Comparison of ENCODE assay signal across 9 mouse cellular contexts in the genomic region with DNA sequence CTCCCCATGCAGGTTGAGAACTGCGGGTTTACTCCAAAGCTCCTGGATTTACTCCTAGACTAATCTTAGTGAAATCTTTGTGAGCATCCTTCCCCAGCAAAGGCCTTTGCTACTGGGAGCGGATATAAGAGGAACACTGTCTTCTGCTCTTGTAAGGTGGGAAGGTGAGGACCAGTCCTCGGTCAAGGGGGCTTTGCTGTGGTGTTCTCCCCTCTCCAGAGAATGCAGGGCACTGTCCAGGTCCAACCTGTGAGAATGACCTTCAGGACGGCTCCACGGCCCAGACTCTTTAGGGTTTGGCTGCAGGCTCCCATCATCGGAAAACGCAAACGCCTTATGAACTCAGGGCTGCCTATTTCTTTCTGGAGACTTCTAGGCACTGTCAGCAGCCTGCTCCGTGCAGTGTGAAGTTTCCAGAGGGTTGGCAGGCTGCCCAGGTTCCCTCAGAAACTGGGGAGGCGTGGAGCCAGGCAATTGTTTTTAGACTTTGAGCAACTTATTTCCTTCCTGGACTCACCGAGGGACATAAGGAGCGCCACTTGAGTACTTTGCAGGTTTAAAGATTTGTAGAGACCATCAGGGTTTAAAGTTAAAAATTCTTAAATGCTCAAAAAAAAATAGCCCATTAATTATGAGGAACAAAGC.
DNase-seq lines count a peak whose midpoint lies in the region; ATAC-seq lines count a peak whose summit lies in the region.
"Had no signal": no experiment of that assay in that cellular context is flagged by ENCODE, and none has a peak within 500 bp of the region (broad histone marks: within the 10 kb centered on the region; RNA-seq: fewer than 3 reads in every experiment).

No protein-coding gene starts in this region.

- WGBS in neural tube, embryonic 11.5 days, result 83% methylated on average over 12 of the region's 12 CpGs
- 43% methylated on average over 12 of the region's 12 CpGs for WGBS in forebrain, embryonic 16.5 days
- WGBS in heart, embryonic 15.5 days, result 28% methylated on average over 12 of the region's 12 CpGs

- no peak overlapping the region for H3K4me2 ChIP-seq in neural tube, embryonic 11.5 days (ENCODE audit: low read depth)
- no peak overlapping the region for H3K4me2 ChIP-seq in forebrain, embryonic 16.5 days (ENCODE audit: low read length)
- peak overlapping the region; percentile 36 for H3K4me2 ChIP-seq in heart, embryonic 15.5 days

- no peak overlapping the region for H3K27ac ChIP-seq in neural tube, embryonic 11.5 days (ENCODE audit: low read depth, low read length)
- no peak overlapping the region for H3K27ac ChIP-seq in forebrain, embryonic 16.5 days (ENCODE audit: low read length)
- H3K27ac ChIP-seq in heart, embryonic 15.5 days, result peak overlapping the region; percentile 82
- H3K27ac ChIP-seq: macrophage had no signal

- no peaks in the 10 kb centered on the region for H3K4me1 ChIP-seq in neural tube, embryonic 11.5 days (ENCODE audit: control insufficient read depth, insufficient read depth, low read length)
- H3K4me1 ChIP-seq in forebrain, embryonic 16.5 days (replicated peaks; ENCODE audit: control insufficient read depth, insufficient read depth, low read length), result peaks cover 7% of the 10 kb centered on the region
- H3K4me1 ChIP-seq in heart, embryonic 15.5 days (replicated peaks), result peaks cover 22% of the 10 kb centered on the region

- DNase-seq in neural tube, embryonic 11.5 days (ENCODE audit: low spot score), result peak; percentile 40
- no peak for DNase-seq in neural tube, embryonic 10.5 days (ENCODE audit: extremely low spot score, low spot score)
- DNase-seq in layer of hippocampus, adult 9-11 months, result peak; percentile 29
- peak; percentile 86 for DNase-seq in lung, postnatal 25 days (ENCODE audit: low spot score)
- peak; percentile 15 for DNase-seq in urinary bladder, postnatal 25 days (ENCODE audit: low spot score)
- no peak for DNase-seq in natural killer cell, adult 2 months (ENCODE audit: low spot score in 2 of 2)

- H3K9ac ChIP-seq in neural tube, embryonic 11.5 days (ENCODE audit: low read length), result no peak overlapping the region
- no peak overlapping the region for H3K9ac ChIP-seq in forebrain, embryonic 16.5 days (replicated peaks; ENCODE audit: low read depth, low read length)
- no peak overlapping the region for H3K9ac ChIP-seq in heart, embryonic 15.5 days

- no peak for ATAC-seq in neural tube, embryonic 11.5 days (ENCODE audit: insufficient read depth, low FRiP score, low TSS enrichment)
- ATAC-seq in forebrain, embryonic 16.5 days, result peak; percentile 66; the same call in 1 of the 2 replicates
- peak; percentile 86 for ATAC-seq in heart, embryonic 15.5 days (replicated peaks; ENCODE audit: insufficient number of reproducible peaks, insufficient read depth, low FRiP score, low read depth)

- no peaks in the 10 kb centered on the region for H3K9me3 ChIP-seq in neural tube, embryonic 11.5 days (ENCODE audit: control insufficient read depth, low read length)
- no peaks in the 10 kb centered on the region for H3K9me3 ChIP-seq in forebrain, embryonic 16.5 days (ENCODE audit: control insufficient read depth, low read length)
- no peaks in the 10 kb centered on the region for H3K9me3 ChIP-seq in heart, embryonic 15.5 days (replicated peaks)

- no peaks in the 10 kb centered on the region for H3K36me3 ChIP-seq in neural tube, embryonic 11.5 days (ENCODE audit: control insufficient read depth, insufficient read depth, low read length)
- no peaks in the 10 kb centered on the region for H3K36me3 ChIP-seq in forebrain, embryonic 16.5 days (ENCODE audit: control insufficient read depth, insufficient read depth)
- no peaks in the 10 kb centered on the region for H3K36me3 ChIP-seq in heart, embryonic 15.5 days

- no peaks in the 10 kb centered on the region for H3K27me3 ChIP-seq in neural tube, embryonic 11.5 days (ENCODE audit: control insufficient read depth, insufficient read depth, low read length)
- no peaks in the 10 kb centered on the region for H3K27me3 ChIP-seq in forebrain, embryonic 16.5 days (replicated peaks; ENCODE audit: control insufficient read depth, insufficient read depth, low read length)
- no peaks in the 10 kb centered on the region for H3K27me3 ChIP-seq in heart, embryonic 15.5 days

- no peak overlapping the region for H3K4me3 ChIP-seq in neural tube, embryonic 11.5 days (ENCODE audit: low read depth, low read length)
- H3K4me3 ChIP-seq in forebrain, embryonic 16.5 days (replicated peaks; ENCODE audit: low read length), result no peak overlapping the region
- H3K4me3 ChIP-seq in heart, embryonic 15.5 days, result no peak overlapping the region

Comparison
In these comparisons a context has a peak if more than half of its experiments do, and no peak if none do; other contexts are left out.
1. DNase-seq: peak in neural tube, embryonic 11.5 days (single experiment), layer of hippocampus, adult 9-11 months (single experiment), lung, postnatal 25 days (single experiment) and urinary bladder, postnatal 25 days (single experiment); none in neural tube, embryonic 10.5 days (single experiment) and natural killer cell, adult 2 months (0 of 2).